Mouse (Mus musculus) thymus, postnatal 25 days (tissue): ENCODE measurements around the gene Zbtb38.

Experiments
- DNase-seq: peaks from one replicate; pipeline ENCODE4 v3.0.0; 2022

Gene Zbtb38

GRCm38 (mm10) chr9:96752603-96753114, at the start of gene Zbtb38:
TSS of gene Zbtb38 (minus strand) at chr9:96752831.
- no peak for DNase-seq

- no peak for DNase-seq
Observed at GRCm38 (mm10) chr9:96800131-96800825, 47.6 kb upstream of the Zbtb38 start.

- DNase-seq: no peak
Observed at GRCm38 (mm10) chr9:96797311-96797710, 44.7 kb upstream of the Zbtb38 start.

- no peak for DNase-seq
Observed at GRCm38 (mm10) chr9:96795399-96795928, 42.8 kb upstream of the Zbtb38 start.

- no peak for DNase-seq
Observed at GRCm38 (mm10) chr9:96794601-96795000, 42.0 kb upstream of the Zbtb38 start.

- DNase-seq: no peak
Observed at GRCm38 (mm10) chr9:96792543-96792942, 39.9 kb upstream of the Zbtb38 start.

GRCm38 (mm10) chr9:96790389-96791007, 37.9 kb upstream of the Zbtb38 start:
- no peak for DNase-seq

GRCm38 (mm10) chr9:96789906-96790305, 37.3 kb upstream of the Zbtb38 start:
- DNase-seq: no peak

GRCm38 (mm10) chr9:96787797-96788196, 35.2 kb upstream of the Zbtb38 start:
- peak; percentile 25 for DNase-seq

GRCm38 (mm10) chr9:96785871-96786342, 33.3 kb upstream of the Zbtb38 start:
- DNase-seq: no peak

GRCm38 (mm10) chr9:96785187-96785586, 32.6 kb upstream of the Zbtb38 start:
- DNase-seq: peak; percentile 37

- peak; percentile 23 for DNase-seq
Observed at GRCm38 (mm10) chr9:96783667-96784066, 31.0 kb upstream of the Zbtb38 start.

- DNase-seq: no peak
Observed at GRCm38 (mm10) chr9:96783258-96783657, 30.6 kb upstream of the Zbtb38 start.

- no peak for DNase-seq
Observed at GRCm38 (mm10) chr9:96782062-96782461, 29.4 kb upstream of the Zbtb38 start.

- peak; percentile 25 for DNase-seq
Observed at GRCm38 (mm10) chr9:96773146-96773545, 20.5 kb upstream of the Zbtb38 start.

- no peak for DNase-seq
Observed at GRCm38 (mm10) chr9:96770443-96770842, 17.8 kb upstream of the Zbtb38 start.

GRCm38 (mm10) chr9:96769651-96770050, 17.0 kb upstream of the Zbtb38 start:
- DNase-seq: no peak

- DNase-seq: no peak
Observed at GRCm38 (mm10) chr9:96767874-96768273, 15.2 kb upstream of the Zbtb38 start.

- DNase-seq: no peak
Observed at GRCm38 (mm10) chr9:96766078-96766477, 13.4 kb upstream of the Zbtb38 start.

- no peak for DNase-seq
Observed at GRCm38 (mm10) chr9:96765410-96765809, 12.8 kb upstream of the Zbtb38 start.

- no peak for DNase-seq
Observed at GRCm38 (mm10) chr9:96763847-96764631, 11.4 kb upstream of the Zbtb38 start.

- DNase-seq: no peak
Observed at GRCm38 (mm10) chr9:96763025-96763424, 10.4 kb upstream of the Zbtb38 start.
